Mouse (Mus musculus) myocyte (in vitro differentiated cells): ENCODE measurements around the gene Pld1. TPM values are rescaled to one million over a fixed set of nuclear protein-coding genes. Genes with fewer than 3 reads are reported as not detected.

Source experiments
- H3K27me3 ChIP-seq: one replicate; pipeline ENCODE4 v1.6.1; 2011; ENCODE audit not compliant: control insufficient read depth, insufficient read depth, insufficient read length
- H3K36me3 ChIP-seq: one replicate; pipeline ENCODE4 v1.6.1; 2011; ENCODE audit not compliant: control insufficient read depth, insufficient read depth
- H3K4me2 ChIP-seq: one replicate; pipeline ENCODE4 v1.6.1; 2011; ENCODE audit warnings: low read depth, control low read depth
- H3K4me3 ChIP-seq: one replicate; pipeline ENCODE4 v1.5.1; 2011; ENCODE audit warnings: mild to moderate bottlenecking, control low read depth, moderate library complexity
- H3K79me2 ChIP-seq: one replicate; pipeline ENCODE4 v1.6.1; 2011; ENCODE audit not compliant: control insufficient read depth, insufficient read depth
- H3ac ChIP-seq: one replicate; pipeline ENCODE4 v1.6.1; 2011; ENCODE audit not compliant: control insufficient read depth, insufficient read length
- CEBPB ChIP-seq: IDR thresholded peaks from 2 replicates; pipeline ENCODE4 v1.6.1; 2011; ENCODE audit warnings: mild to moderate bottlenecking, moderate library complexity; ENCODE audit not compliant: poor library complexity, insufficient read depth, severe bottlenecking
- E2F4 ChIP-seq: IDR thresholded peaks from one replicate; pipeline ENCODE4 v1.6.1; 2011; ENCODE audit warnings: mild to moderate bottlenecking, control low read depth, moderate library complexity; ENCODE audit not compliant: insufficient read depth
- MAX ChIP-seq: IDR thresholded peaks from one replicate; pipeline ENCODE4 v1.6.1; 2011; ENCODE audit warnings: low read depth, mild to moderate bottlenecking, control low read depth
- MYOD1 ChIP-seq, 3 experiments: IDR thresholded peaks; one replicate each; pipeline ENCODE4 v1.6.1; 2011; ENCODE audit warnings: control low read depth in 2 of 3, low read depth in 2 of 3, mild to moderate bottlenecking in 2 of 3, moderate library complexity in 1 of 3; ENCODE audit not compliant: insufficient read length in 2 of 3, control insufficient read depth in 1 of 3
- MYOG ChIP-seq, 3 experiments: IDR thresholded peaks; one replicate each; pipeline ENCODE4 v1.6.1; 2011; ENCODE audit warnings: control low read depth in 2 of 3, low read depth in 2 of 3, mild to moderate bottlenecking in 2 of 3; ENCODE audit not compliant: insufficient read length in 2 of 3, control insufficient read depth in 1 of 3, insufficient read depth in 1 of 3
- POLR2A ChIP-seq: IDR thresholded peaks from one replicate; pipeline ENCODE4 v1.6.1; 2011; ENCODE audit warnings: low read depth, mild to moderate bottlenecking, control low read depth, moderate library complexity; ENCODE audit not compliant: insufficient read length
- POLR2AphosphoS2 ChIP-seq: IDR thresholded peaks from one replicate; pipeline ENCODE4 v1.6.1; 2011; ENCODE audit warnings: low read depth, control low read depth; ENCODE audit not compliant: insufficient read length
- REST ChIP-seq: IDR thresholded peaks from one replicate; pipeline ENCODE4 v1.6.1; 2011; ENCODE audit warnings: mild to moderate bottlenecking, control low read depth, moderate library complexity; ENCODE audit not compliant: insufficient read depth, insufficient read length
- SRF ChIP-seq: IDR thresholded peaks from one replicate; pipeline ENCODE4 v1.6.1; 2011; ENCODE audit warnings: low read depth; ENCODE audit not compliant: control insufficient read depth, insufficient read length
- TCF12 ChIP-seq: IDR thresholded peaks from one replicate; pipeline ENCODE4 v1.6.1; 2011; ENCODE audit warnings: mild to moderate bottlenecking, control low read depth; ENCODE audit not compliant: poor library complexity, insufficient read depth, severe bottlenecking
- TCF3 ChIP-seq: IDR thresholded peaks from one replicate; pipeline ENCODE4 v1.6.1; 2011; ENCODE audit warnings: low read depth, control low read depth; ENCODE audit not compliant: insufficient read length
- USF1 ChIP-seq: IDR thresholded peaks from one replicate; pipeline ENCODE4 v1.6.1; 2011; ENCODE audit warnings: low read depth, mild to moderate bottlenecking, control low read depth, moderate library complexity
- polyA plus RNA-seq: library from polyadenylated mRNA; unstranded; fragments of >200 nt; fragmentation: generic; extraction: Trizol; gene quantifications from one replicate; pipeline ENCODE4 v1.2.1, GENCODE M21; 2012; ENCODE audit warnings: missing spikeins

Gene Pld1
- polyA plus RNA-seq, 1 experiment = 6.5 TPM

DNA sequence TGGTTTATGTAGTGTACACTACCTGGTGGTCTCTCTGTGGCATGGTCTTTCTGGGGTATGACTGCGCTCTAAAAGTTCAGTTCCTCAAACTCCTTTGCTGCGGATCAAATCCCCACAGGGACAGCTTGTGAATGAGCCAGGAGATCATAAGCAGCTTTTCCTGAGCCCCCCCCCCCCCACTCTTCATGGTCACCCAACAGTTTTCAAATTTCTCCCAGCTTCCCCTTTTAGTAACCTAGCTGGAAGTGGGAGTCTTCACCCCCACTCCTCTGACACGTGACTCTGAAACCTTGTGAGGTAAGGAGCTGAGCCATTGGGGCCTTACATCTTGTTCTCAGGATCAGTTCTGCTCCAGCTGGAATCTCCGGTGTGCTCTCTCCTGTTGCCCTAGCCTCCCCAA, 114.6 kb downstream of the Pld1 start:
- Histone ChIP-seq H3K27me3 (no peaks in the 10 kb centered on the region), H3K36me3 (peaks cover 4% of the 10 kb centered on the region), H3K79me2 (no peaks in the 10 kb centered on the region), H3ac (no peak overlapping the region), H3K4me2 (no peak overlapping the region), H3K4me3 (no peak overlapping the region)
- TF ChIP-seq TCF12 (no peak), POLR2A (no peak), MAX (no peak), TCF3 (no peak), MYOG (IDR thresholded peaks at IDR 0.05; ENCODE audit: control insufficient read depth in 1 of 3, insufficient read depth in 1 of 3, insufficient read length in 2 of 3, low read depth in 2 of 3) (no peak), USF1 (no peak), MYOD1 (IDR thresholded peaks at IDR 0.05; ENCODE audit: control insufficient read depth in 1 of 3, insufficient read length in 2 of 3, low read depth in 2 of 3) (no peak), E2F4 (no peak)

GRCm38 (mm10) chr3:28060713-28061112, 122.2 kb downstream of the Pld1 start:
- H3K27me3 ChIP-seq = no peaks in the 10 kb centered on the region
- TF ChIP-seq TCF3 (no peak), MAX (no peak), USF1 (no peak), E2F4 (no peak), MYOG (IDR thresholded peaks at IDR 0.05; ENCODE audit: control insufficient read depth in 1 of 3, insufficient read depth in 1 of 3, insufficient read length in 2 of 3, low read depth in 2 of 3) (no peak), TCF12 (no peak), MYOD1 (IDR thresholded peaks at IDR 0.05; ENCODE audit: control insufficient read depth in 1 of 3, insufficient read length in 2 of 3, low read depth in 2 of 3) (no peak), POLR2AphosphoS2 (no peak), POLR2A (no peak), REST (no peak), CEBPB (no peak)
- H3ac ChIP-seq = no peak overlapping the region

GRCm38 (mm10) chr3:28061155-28061554, 122.7 kb downstream of the Pld1 start:
- no peak overlapping the region for H3ac ChIP-seq
- no peaks in the 10 kb centered on the region for H3K79me2 ChIP-seq
- no peak overlapping the region for H3K4me3 ChIP-seq
- H3K27me3 ChIP-seq = no peaks in the 10 kb centered on the region
- no peak for TF ChIP-seq USF1
- TF ChIP-seq POLR2AphosphoS2 = no peak
- no peak for TF ChIP-seq E2F4
- TF ChIP-seq POLR2A = no peak
- no peak for TF ChIP-seq MAX
- no peak for TF ChIP-seq MYOD1 (IDR thresholded peaks at IDR 0.05; ENCODE audit: control insufficient read depth in 1 of 3, insufficient read length in 2 of 3, low read depth in 2 of 3)
- TF ChIP-seq SRF = no peak
- TF ChIP-seq CEBPB = no peak
- no peak for TF ChIP-seq MYOG (IDR thresholded peaks at IDR 0.05; ENCODE audit: control insufficient read depth in 1 of 3, insufficient read depth in 1 of 3, insufficient read length in 2 of 3, low read depth in 2 of 3)
- no peak for TF ChIP-seq TCF3
- no peak for TF ChIP-seq REST
- no peak for TF ChIP-seq TCF12
- H3K36me3 ChIP-seq = peaks cover 9% of the 10 kb centered on the region
- no peak overlapping the region for H3K4me2 ChIP-seq

More at GRCm38 (mm10) chr3:28060713-28061112, 122.2 kb downstream of the Pld1 start:
- Histone ChIP-seq H3K4me2 (no peak overlapping the region), H3K79me2 (no peaks in the 10 kb centered on the region), H3K4me3 (no peak overlapping the region), H3K36me3 (peaks cover 9% of the 10 kb centered on the region)

DNA sequence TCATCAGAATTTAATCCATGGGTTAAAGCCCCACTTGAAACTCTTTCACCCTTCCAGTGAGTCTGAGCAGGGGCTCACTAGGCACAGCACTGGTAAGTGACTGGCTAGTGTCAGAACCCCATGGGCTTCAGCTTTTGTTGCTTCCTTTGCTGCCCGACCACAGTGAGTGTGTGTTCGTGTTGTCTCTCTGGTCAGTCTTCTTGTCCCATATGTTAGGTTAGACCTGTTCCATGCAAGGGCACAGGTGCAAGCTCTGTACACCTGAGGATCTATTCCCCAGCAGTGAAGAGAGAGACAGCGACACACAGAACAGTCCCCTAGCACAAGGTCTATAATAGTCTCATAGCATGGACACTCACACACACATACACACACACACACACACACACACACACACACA, 140.7 kb downstream of the Pld1 start:
- no peaks in the 10 kb centered on the region for H3K79me2 ChIP-seq
- TF ChIP-seq MAX (no peak), TCF12 (no peak), MYOD1 (IDR thresholded peaks at IDR 0.05; ENCODE audit: control insufficient read depth in 1 of 3, insufficient read length in 2 of 3, low read depth in 2 of 3) (no peak), MYOG (IDR thresholded peaks at IDR 0.05; ENCODE audit: control insufficient read depth in 1 of 3, insufficient read depth in 1 of 3, insufficient read length in 2 of 3, low read depth in 2 of 3) (no peak), USF1 (no peak), POLR2AphosphoS2 (no peak), TCF3 (no peak), CEBPB (no peak), REST (no peak), E2F4 (no peak), POLR2A (no peak), SRF (no peak)
- H3K4me3 ChIP-seq = no peak overlapping the region
- no peaks in the 10 kb centered on the region for H3K36me3 ChIP-seq
- no peaks in the 10 kb centered on the region for H3K27me3 ChIP-seq
- H3K4me2 ChIP-seq = no peak overlapping the region
- H3ac ChIP-seq = no peak overlapping the region

DNA sequence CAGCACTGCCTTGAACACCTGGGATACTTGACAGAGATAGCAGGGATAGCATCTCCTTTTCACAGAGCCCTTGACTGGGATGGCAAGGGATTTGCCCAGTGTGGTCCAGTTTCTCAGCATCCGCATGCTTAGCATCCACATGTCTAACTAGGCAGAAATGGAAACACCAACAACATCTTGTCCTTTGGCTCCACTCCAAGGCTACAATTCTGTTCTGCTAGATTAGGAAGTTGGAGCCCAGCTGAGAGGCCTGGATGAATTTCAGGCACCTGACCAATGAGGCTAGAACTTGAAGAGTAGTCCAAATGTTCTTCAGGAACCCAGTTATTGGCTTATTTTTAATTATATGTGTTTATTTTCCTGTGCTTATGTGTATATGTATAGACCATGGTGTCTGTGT, 141.6 kb downstream of the Pld1 start:
- Histone ChIP-seq H3K27me3 (no peaks in the 10 kb centered on the region), H3K36me3 (no peaks in the 10 kb centered on the region), H3ac (no peak overlapping the region), H3K4me3 (no peak overlapping the region), H3K79me2 (no peaks in the 10 kb centered on the region), H3K4me2 (no peak overlapping the region)
- TF ChIP-seq POLR2AphosphoS2 = no peak
- no peak for TF ChIP-seq REST
- no peak for TF ChIP-seq MAX
- no peak for TF ChIP-seq MYOD1 (IDR thresholded peaks at IDR 0.05; ENCODE audit: control insufficient read depth in 1 of 3, insufficient read length in 2 of 3, low read depth in 2 of 3)
- TF ChIP-seq USF1 = no peak
- TF ChIP-seq TCF12 = no peak
- TF ChIP-seq E2F4 = no peak
- TF ChIP-seq TCF3 = no peak
- TF ChIP-seq POLR2A = no peak
- no peak for TF ChIP-seq MYOG (IDR thresholded peaks at IDR 0.05; ENCODE audit: control insufficient read depth in 1 of 3, insufficient read depth in 1 of 3, insufficient read length in 2 of 3, low read depth in 2 of 3)
- no peak for TF ChIP-seq SRF
- TF ChIP-seq CEBPB = no peak
